Mouse (Mus musculus) heart, embryonic 14.5 days (tissue): ENCODE measurements around the gene Pex3. TPM values are rescaled to one million over a fixed set of nuclear protein-coding genes. Genes with fewer than 3 reads are reported as not detected.

Experiments used
- ATAC-seq: fragments of 200-750 bp; cut with Nextera tagmentation; 2 replicates; pipeline ENCODE4 v1.8.0; 2017; ENCODE audit warnings: low read depth, moderate TSS enrichment; ENCODE audit not compliant: insufficient number of reproducible peaks, insufficient read depth, low FRiP score
- H3K27ac ChIP-seq, 2 experiments: fragments of 200-500 bp in 1 of 2; fragments of 300-500 bp in 1 of 2; sonication (generic) in 1 of 2; replicated peaks in 1 of 2; 2 replicates each; pipeline ENCODE4 v1.5.1; 2012 to 2014; ENCODE audit warnings: low read depth in 2 of 2, low read length in 2 of 2, control low read depth in 1 of 2, mild to moderate bottlenecking in 1 of 2, mixed read lengths in 1 of 2; ENCODE audit not compliant: control insufficient read depth in 1 of 2, insufficient read depth in 1 of 2
- H3K27me3 ChIP-seq: fragments of 300-500 bp; sonication (generic); 2 replicates; pipeline ENCODE4 v1.6.1; 2014; ENCODE audit warnings: mild to moderate bottlenecking, low read length, control low read depth; ENCODE audit not compliant: control insufficient read depth, insufficient read depth
- H3K36me3 ChIP-seq: fragments of 300-500 bp; sonication (generic); 2 replicates; pipeline ENCODE4 v1.6.1; 2014; ENCODE audit warnings: mild to moderate bottlenecking, control low read depth, low read length, mixed read lengths; ENCODE audit not compliant: control insufficient read depth, insufficient read depth
- H3K4me1 ChIP-seq, 2 experiments: fragments of 200-500 bp in 1 of 2; fragments of 300-500 bp in 1 of 2; sonication (generic) in 1 of 2; 2 replicates each; pipeline ENCODE4 v1.6.1; 2012 to 2014; ENCODE audit warnings: low read length in 2 of 2, control low read depth in 1 of 2, mixed read lengths in 1 of 2; ENCODE audit not compliant: control insufficient read depth in 2 of 2, insufficient read depth in 2 of 2
- H3K4me2 ChIP-seq: fragments of 300-500 bp; sonication (generic); 2 replicates; pipeline ENCODE4 v1.6.1; 2014; ENCODE audit warnings: mild to moderate bottlenecking, low read length
- H3K4me3 ChIP-seq, 2 experiments: fragments of 200-500 bp in 1 of 2; fragments of 300-500 bp in 1 of 2; sonication (generic) in 1 of 2; 2 replicates each; pipeline ENCODE4 v1.5.1; 2012 to 2014; ENCODE audit warnings: low read length in 2 of 2, mild to moderate bottlenecking in 2 of 2, control low read depth in 1 of 2, low read depth in 1 of 2, moderate library complexity in 1 of 2; ENCODE audit not compliant: control insufficient read depth in 1 of 2, insufficient read depth in 1 of 2
- H3K9ac ChIP-seq: fragments of 300-500 bp; sonication (generic); 2 replicates; pipeline ENCODE4 v1.6.1; 2014; ENCODE audit warnings: mild to moderate bottlenecking, low read length
- H3K9me3 ChIP-seq: fragments of 300-500 bp; sonication (generic); 2 replicates; pipeline ENCODE4 v1.6.1; 2016; ENCODE audit warnings: low read length, control low read depth; ENCODE audit not compliant: control insufficient read depth
- WGBS: fragments of 180-500 bp; shearing (Covaris S2); extraction: QIAGEN DNeasy Blood & Tissue Kit; methylation state at CpG from one replicate; pipeline ENCODE4 v1.1.7; 2014; 5-methylcytosine and 5-hydroxymethylcytosine counted together
- polyA plus RNA-seq: library from polyadenylated mRNA; unstranded; fragments of >200 nt; fragmentation: Nextera tagmentation; extraction: Ambion mirVana; gene quantifications from 2 replicates; pipeline ENCODE4 v1.2.1, GENCODE M21; 2014

Pex3 gene
- polyA plus RNA-seq, 1 experiment from 2014 or later, result 28.2 TPM

- Histone ChIP-seq H3K4me1 (peaks cover 9 to 13% of the 10 kb centered on the region in 2 experiments; a peak in 2 of 4 replicates), H3K4me3 (0 out of 4 replicates have a peak overlapping the region, but pooled peaks have one; percentile 75 to 92), H3K27me3 (peaks cover 11% of the 10 kb centered on the region; the same call in 1 of the 2 replicates)
Measured at GRCm38 (mm10) chr10:13475121-13475520, 77.8 kb downstream of the Pex3 start.

GRCm38 (mm10) chr10:13474568-13474955 lies 78.4 kb downstream of the Pex3 start:
- ATAC-seq, result no peak
- H3K4me2 ChIP-seq, result peak overlapping the region; percentile 96

More at GRCm38 (mm10) chr10:13475121-13475520, 77.8 kb downstream of the Pex3 start:
- WGBS, result 23% methylated on average over 7 of the region's 7 CpGs
- Histone ChIP-seq H3K9ac (no peak overlapping the region), H3K4me2 (peak overlapping the region; percentile 96), H3K36me3 (no peaks in the 10 kb centered on the region), H3K9me3 (no peaks in the 10 kb centered on the region), H3K27ac (no peak overlapping the region)
- ATAC-seq, result no peak

More at GRCm38 (mm10) chr10:13474568-13474955, 78.4 kb downstream of the Pex3 start:
- H3K4me1 ChIP-seq, result peaks cover 9 to 13% of the 10 kb centered on the region in 2 experiments; a peak in 2 of 4 replicates
- no peaks in the 10 kb centered on the region for H3K9me3 ChIP-seq
- peak overlapping the region; percentile 75 to 92 for H3K4me3 ChIP-seq
- H3K27me3 ChIP-seq, result peaks cover 11% of the 10 kb centered on the region; the same call in 1 of the 2 replicates
- no peak overlapping the region for H3K27ac ChIP-seq
- WGBS, result 3% methylated on average over 9 of the region's 10 CpGs
- H3K36me3 ChIP-seq, result no peaks in the 10 kb centered on the region
- H3K9ac ChIP-seq, result peak overlapping the region; percentile 69

Other genes with a start within 250 kb of the Pex3 start
- 78.8 and 80.1 TPM in 2 replicates for gene Phactr2, start 78.7 kb downstream of the Pex3 start, polyA plus RNA-seq
- gene Fuca2, start 53.6 kb downstream of the Pex3 start, polyA plus RNA-seq, result 87.8 and 103 TPM in 2 replicates
- 4.1 TPM in 2 replicates for gene Adat2, start 248 bp downstream of the Pex3 start, polyA plus RNA-seq